Mouse (Mus musculus) layer of hippocampus, adult 2 months (tissue): Measurements from ENCODE around the gene Cggbp1. TPM values are rescaled to one million over a fixed set of nuclear protein-coding genes. Genes with fewer than 3 reads are reported as not detected.
A peak's percentile ranks its signal among the peaks of the same experiment; 100 is the strongest.

ENCODE experiments used
- DNase-seq, 2 experiments: peaks; one replicate each; pipeline ENCODE4 v3.0.0; 2022; ENCODE audit warnings: low spot score in 2 of 2
- H3K27ac ChIP-seq: fragments of 200-600 bp; 2 replicates; pipeline ENCODE4 v1.8.1; 2022
- H3K4me3 ChIP-seq: fragments of 200-600 bp; 2 replicates; pipeline ENCODE4 v1.8.1; 2022; ENCODE audit warnings: mild to moderate bottlenecking
- CTCF ChIP-seq: fragments of 200-600 bp; conservative IDR thresholded peaks from 2 replicates; pipeline ENCODE4 v1.8.1; 2022; ENCODE audit warnings: antibody characterized with exemption, mild to moderate bottlenecking, moderate library complexity
- total RNA-seq, 2 experiments: library from RNA; stranded (reverse); gene quantifications; 2 replicates each; pipeline ENCODE4 v1.2.3; 2021

Cggbp1 gene
- total RNA-seq, 2 experiments from 2014 or later, result 60.2 to 61.3 TPM

GRCm38 (mm10) chr16:64876631-64877265 lies 25.0 kb downstream of the Cggbp1 start:
- DNase-seq, result no peak
- Histone ChIP-seq H3K4me3 (no peak overlapping the region), H3K27ac (no peak overlapping the region)
- TF ChIP-seq CTCF, result no peak

- Histone ChIP-seq H3K27ac (no peak overlapping the region), H3K4me3 (no peak overlapping the region)
These were observed 25.5 kb downstream of the Cggbp1 start for GRCm38 (mm10) chr16:64877314-64877713.

GRCm38 (mm10) chr16:64878611-64879132 lies 26.9 kb downstream of the Cggbp1 start:
- no peak for DNase-seq
- H3K27ac ChIP-seq, result no peak overlapping the region
- no peak for TF ChIP-seq CTCF
- H3K4me3 ChIP-seq, result no peak overlapping the region

More at GRCm38 (mm10) chr16:64877314-64877713, 25.5 kb downstream of the Cggbp1 start:
- DNase-seq, result no peak
- TF ChIP-seq CTCF, result no peak

- Histone ChIP-seq H3K4me3 (no peak overlapping the region), H3K27ac (no peak overlapping the region)
- TF ChIP-seq CTCF, result no peak
- no peak for DNase-seq
These were observed 27.9 kb downstream of the Cggbp1 start for GRCm38 (mm10) chr16:64879735-64880134.

GRCm38 (mm10) chr16:64880986-64881385 lies 29.2 kb downstream of the Cggbp1 start:
- TF ChIP-seq CTCF, result no peak
- Histone ChIP-seq H3K4me3 (no peak overlapping the region), H3K27ac (no peak overlapping the region)
- DNase-seq, result no peak

- H3K4me3 ChIP-seq, result no peak overlapping the region
- H3K27ac ChIP-seq, result no peak overlapping the region
- DNase-seq, result no peak
- no peak for TF ChIP-seq CTCF
These were observed 29.6 kb downstream of the Cggbp1 start for GRCm38 (mm10) chr16:64881442-64881841.

- no peak for DNase-seq
- no peak for TF ChIP-seq CTCF
- no peak overlapping the region for H3K27ac ChIP-seq
- no peak overlapping the region for H3K4me3 ChIP-seq
These were observed 32.1 kb downstream of the Cggbp1 start for GRCm38 (mm10) chr16:64883896-64884295.

GRCm38 (mm10) chr16:64884420-64884838 lies 32.6 kb downstream of the Cggbp1 start:
- TF ChIP-seq CTCF, result no peak
- no peak overlapping the region for H3K4me3 ChIP-seq
- no peak for DNase-seq
- no peak overlapping the region for H3K27ac ChIP-seq

- no peak for TF ChIP-seq CTCF
- Histone ChIP-seq H3K27ac (no peak overlapping the region), H3K4me3 (no peak overlapping the region)
- no peak for DNase-seq
These were observed 33.3 kb downstream of the Cggbp1 start for GRCm38 (mm10) chr16:64885142-64885541.

- H3K4me3 ChIP-seq, result no peak overlapping the region
- no peak for DNase-seq
- no peak for TF ChIP-seq CTCF
These were observed 33.8 kb downstream of the Cggbp1 start for GRCm38 (mm10) chr16:64885547-64885946.

GRCm38 (mm10) chr16:64889496-64889895 lies 37.7 kb downstream of the Cggbp1 start:
- H3K4me3 ChIP-seq, result no peak overlapping the region
- no peak for DNase-seq
- H3K27ac ChIP-seq, result no peak overlapping the region
- TF ChIP-seq CTCF, result no peak

More at GRCm38 (mm10) chr16:64885547-64885946, 33.8 kb downstream of the Cggbp1 start:
- H3K27ac ChIP-seq, result no peak overlapping the region

- H3K27ac ChIP-seq, result no peak overlapping the region
- peak; percentile 44 for TF ChIP-seq CTCF
- no peak overlapping the region for H3K4me3 ChIP-seq
- DNase-seq, result no peak
These were observed 47.3 kb downstream of the Cggbp1 start for GRCm38 (mm10) chr16:64899084-64899483.

GRCm38 (mm10) chr16:64903328-64903727 lies 51.5 kb downstream of the Cggbp1 start:
- no peak overlapping the region for H3K4me3 ChIP-seq
- TF ChIP-seq CTCF, result peak; percentile 70
- DNase-seq, result no peak
- H3K27ac ChIP-seq, result no peak overlapping the region

GRCm38 (mm10) chr16:64907112-64907511 lies 55.3 kb downstream of the Cggbp1 start:
- H3K4me3 ChIP-seq, result no peak overlapping the region
- TF ChIP-seq CTCF, result peak; percentile 82
- peak in 1 of 2 experiments; percentile 15 for DNase-seq

More at GRCm38 (mm10) chr16:64907112-64907511, 55.3 kb downstream of the Cggbp1 start:
- H3K27ac ChIP-seq, result no peak overlapping the region
